Mouse (Mus musculus): ENCODE results near the gene Rftn1. TPM values are rescaled to one million over a fixed set of nuclear protein-coding genes. Genes with fewer than 3 reads are reported as not detected.
"Not testable (repeated sequence)": the region's sequence is repeated elsewhere in the genome, so short reads cannot be mapped to it uniquely, and the experiment has no call there.

Rftn1 gene
- total RNA-seq, 1 experiment = 5.0 TPM

GRCm38 (mm10) chr17:50116980-50117379, 73.5 kb downstream of the Rftn1 start:
- DNase-seq (ENCODE audit: low read depth, low spot score) = no peak
- in situ Hi-C loops (cut with MboI; ENCODE audit: low sequenced_read_pairs in 2 of 2, unreplicated experiment in 2 of 2) = no loop called here
- no peak overlapping the region for H3K9ac ChIP-seq (ENCODE audit: insufficient read depth, low read depth, low read length, poor library complexity, severe bottlenecking)
- H3K4me3 ChIP-seq (ENCODE audit: insufficient read depth in 1 of 2, low read depth in 1 of 2, low read length in 2 of 2, poor library complexity in 1 of 2, severe bottlenecking in 1 of 2) = no peak overlapping the region
- H3K36me3 ChIP-seq (ENCODE audit: control insufficient read depth, insufficient read depth, low read length, poor library complexity, severe bottlenecking) = no peaks in the 10 kb centered on the region
- no peaks in the 10 kb centered on the region for H3K4me1 ChIP-seq (ENCODE audit: control insufficient read depth in 2 of 2, insufficient read depth in 2 of 2, low read length in 2 of 2, poor library complexity in 1 of 2)
- no peak overlapping the region for H3K27ac ChIP-seq (ENCODE audit: insufficient read depth, low read depth, low read length, poor library complexity, severe bottlenecking)
- no peaks in the 10 kb centered on the region for H3K9me3 ChIP-seq (ENCODE audit: control insufficient read depth, insufficient read depth, low read depth, low read length)
- no peak for TF ChIP-seq ZC3H11A (IDR thresholded peaks at IDR 0.05; ENCODE audit: borderline replicate concordance, low read depth, low read length)
- no peak for TF ChIP-seq MAFK (IDR thresholded peaks at IDR 0.05; ENCODE audit: insufficient read depth, low read depth, low read length)
- no peak for TF ChIP-seq CHD2 (IDR thresholded peaks at IDR 0.05; ENCODE audit: low read depth, low read length)
- TF ChIP-seq HCFC1 (IDR thresholded peaks at IDR 0.05; ENCODE audit: borderline replicate concordance, insufficient read depth, low read length) = no peak
- TF ChIP-seq ZNF384 (IDR thresholded peaks at IDR 0.05; ENCODE audit: low read depth, low read length) = no peak

GRCm38 (mm10) chr17:50116401-50116800, 74.1 kb downstream of the Rftn1 start:
- H3K4me3 ChIP-seq (ENCODE audit: insufficient read depth in 1 of 2, low read depth in 1 of 2, low read length in 2 of 2, poor library complexity in 1 of 2, severe bottlenecking in 1 of 2); H3K9me3 ChIP-seq (ENCODE audit: control insufficient read depth, insufficient read depth, low read depth, low read length); H3K4me1 ChIP-seq (ENCODE audit: control insufficient read depth in 2 of 2, insufficient read depth in 2 of 2, low read length in 2 of 2, poor library complexity in 1 of 2); H3K9ac ChIP-seq (ENCODE audit: insufficient read depth, low read depth, low read length, poor library complexity, severe bottlenecking); DNase-seq (ENCODE audit: low read depth, low spot score); in situ Hi-C loops (cut with MboI; ENCODE audit: low sequenced_read_pairs in 2 of 2, unreplicated experiment in 2 of 2); H3K36me3 ChIP-seq (ENCODE audit: control insufficient read depth, insufficient read depth, low read length, poor library complexity, severe bottlenecking); H3K27ac ChIP-seq (ENCODE audit: insufficient read depth, low read depth, low read length, poor library complexity, severe bottlenecking): not testable (repeated sequence)

DNA sequence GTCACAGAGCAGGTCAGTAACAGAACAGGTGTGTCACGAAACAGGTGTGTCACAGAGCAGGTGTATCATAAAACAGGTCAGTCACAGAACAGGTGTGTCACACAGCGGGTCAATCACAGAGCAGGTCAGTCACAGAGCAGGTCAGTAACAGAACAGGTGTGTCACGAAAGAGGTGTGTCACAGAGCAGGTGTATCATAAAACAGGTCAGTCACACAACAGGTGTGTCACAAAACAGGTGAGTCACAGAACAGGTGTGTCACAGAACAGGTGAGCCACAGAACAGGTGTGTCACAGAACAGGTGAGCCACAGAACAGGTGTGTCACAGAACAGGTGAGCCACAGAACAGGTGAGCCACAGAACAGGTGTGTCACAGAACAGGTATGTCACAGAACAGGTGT, 74.8 kb downstream of the Rftn1 start:
- H3K27ac ChIP-seq (ENCODE audit: insufficient read depth, low read depth, low read length, poor library complexity, severe bottlenecking); H3K4me1 ChIP-seq (ENCODE audit: control insufficient read depth in 2 of 2, insufficient read depth in 2 of 2, low read length in 2 of 2, poor library complexity in 1 of 2); DNase-seq (ENCODE audit: low read depth, low spot score); H3K36me3 ChIP-seq (ENCODE audit: control insufficient read depth, insufficient read depth, low read length, poor library complexity, severe bottlenecking); in situ Hi-C loops (cut with MboI; ENCODE audit: low sequenced_read_pairs in 2 of 2, unreplicated experiment in 2 of 2); H3K4me3 ChIP-seq (ENCODE audit: insufficient read depth in 1 of 2, low read depth in 1 of 2, low read length in 2 of 2, poor library complexity in 1 of 2, severe bottlenecking in 1 of 2); H3K9me3 ChIP-seq (ENCODE audit: control insufficient read depth, insufficient read depth, low read depth, low read length); H3K9ac ChIP-seq (ENCODE audit: insufficient read depth, low read depth, low read length, poor library complexity, severe bottlenecking): not testable (repeated sequence)

- no peak overlapping the region for H3K4me3 ChIP-seq (ENCODE audit: insufficient read depth in 1 of 2, low read depth in 1 of 2, low read length in 2 of 2, poor library complexity in 1 of 2, severe bottlenecking in 1 of 2)
- no peaks in the 10 kb centered on the region for H3K9me3 ChIP-seq (ENCODE audit: control insufficient read depth, insufficient read depth, low read depth, low read length)
- in situ Hi-C loops (cut with MboI; ENCODE audit: low sequenced_read_pairs in 2 of 2, unreplicated experiment in 2 of 2) = no loop called here
- no peaks in the 10 kb centered on the region for H3K36me3 ChIP-seq (ENCODE audit: control insufficient read depth, insufficient read depth, low read length, poor library complexity, severe bottlenecking)
- H3K4me1 ChIP-seq (ENCODE audit: control insufficient read depth in 2 of 2, insufficient read depth in 2 of 2, low read length in 2 of 2, poor library complexity in 1 of 2) = no peaks in the 10 kb centered on the region
- no peak for TF ChIP-seq HCFC1 (IDR thresholded peaks at IDR 0.05; ENCODE audit: borderline replicate concordance, insufficient read depth, low read length)
- no peak for TF ChIP-seq CHD2 (IDR thresholded peaks at IDR 0.05; ENCODE audit: low read depth, low read length)
- TF ChIP-seq ZC3H11A (IDR thresholded peaks at IDR 0.05; ENCODE audit: borderline replicate concordance, low read depth, low read length) = no peak
- TF ChIP-seq MAFK (IDR thresholded peaks at IDR 0.05; ENCODE audit: insufficient read depth, low read depth, low read length) = no peak
- TF ChIP-seq ZNF384 (IDR thresholded peaks at IDR 0.05; ENCODE audit: low read depth, low read length) = no peak
- no peak overlapping the region for H3K9ac ChIP-seq (ENCODE audit: insufficient read depth, low read depth, low read length, poor library complexity, severe bottlenecking)
- H3K27ac ChIP-seq (ENCODE audit: insufficient read depth, low read depth, low read length, poor library complexity, severe bottlenecking) = no peak overlapping the region
- no peak for DNase-seq (ENCODE audit: low read depth, low spot score)
Measured at GRCm38 (mm10) chr17:50114659-50115058, 75.8 kb downstream of the Rftn1 start.

DNA sequence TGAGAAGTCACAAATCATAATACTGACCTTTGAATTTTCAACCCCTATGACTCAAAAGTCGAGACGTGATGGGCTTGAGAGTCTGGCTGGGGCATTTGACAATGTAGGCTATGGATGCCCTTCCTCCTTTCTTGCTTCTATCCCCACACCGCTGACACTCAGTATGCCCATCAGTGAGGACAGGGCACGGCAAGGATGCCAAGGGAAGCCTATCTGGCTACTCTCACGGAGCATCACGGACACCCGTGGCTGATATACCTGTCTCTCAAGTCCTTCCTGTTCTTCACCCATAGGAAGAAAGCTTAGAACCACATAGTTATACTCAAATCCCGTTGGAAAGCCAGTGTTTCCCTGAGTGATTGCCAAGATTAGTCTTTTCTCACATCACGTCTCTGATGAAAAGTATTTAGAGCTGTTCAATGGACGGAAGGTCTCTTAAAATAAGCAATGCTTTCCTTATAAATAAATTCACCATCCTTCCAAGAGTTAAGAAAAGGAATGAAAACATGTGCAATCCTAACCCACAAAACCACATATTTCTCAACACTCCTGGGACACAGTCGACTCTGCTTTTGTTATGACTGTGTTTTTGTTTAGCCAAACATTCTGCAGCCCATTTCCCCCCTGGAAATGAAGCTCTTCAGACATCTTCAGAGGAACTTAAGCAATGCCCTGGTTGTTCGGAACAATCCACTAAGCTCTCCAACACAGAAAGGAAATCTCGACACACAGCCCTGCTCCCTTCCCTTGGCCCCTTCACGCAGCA, 79.6 kb downstream of the Rftn1 start:
- Histone ChIP-seq H3K27ac (ENCODE audit: insufficient read depth, low read depth, low read length, poor library complexity, severe bottlenecking) (no peak overlapping the region), H3K4me1 (ENCODE audit: control insufficient read depth in 2 of 2, insufficient read depth in 2 of 2, low read length in 2 of 2, poor library complexity in 1 of 2) (no peaks in the 10 kb centered on the region), H3K9me3 (ENCODE audit: control insufficient read depth, insufficient read depth, low read depth, low read length) (no peaks in the 10 kb centered on the region), H3K4me3 (ENCODE audit: insufficient read depth in 1 of 2, low read depth in 1 of 2, low read length in 2 of 2, poor library complexity in 1 of 2, severe bottlenecking in 1 of 2) (no peak overlapping the region), H3K36me3 (ENCODE audit: control insufficient read depth, insufficient read depth, low read length, poor library complexity, severe bottlenecking) (no peaks in the 10 kb centered on the region), H3K9ac (ENCODE audit: insufficient read depth, low read depth, low read length, poor library complexity, severe bottlenecking) (no peak overlapping the region)
- in situ Hi-C loops (cut with MboI; ENCODE audit: low sequenced_read_pairs in 2 of 2, unreplicated experiment in 2 of 2) = no loop called here
- no peak for DNase-seq (ENCODE audit: low read depth, low spot score)
- TF ChIP-seq ZC3H11A (IDR thresholded peaks at IDR 0.05; ENCODE audit: borderline replicate concordance, low read depth, low read length) (no peak), HCFC1 (IDR thresholded peaks at IDR 0.05; ENCODE audit: borderline replicate concordance, insufficient read depth, low read length) (no peak)
